Mouse (Mus musculus) megakaryocyte, adult 5-6 weeks (primary cell): ENCODE measurements at regions not wholly inside any gene's neighbourhood (a gene's known extent, or its start where the extent isn't known, plus 50 kb on each side); places are given as distances from the start of the nearest gene placed in this dataset.

Experiments used
- ATAC-seq: 2 replicates; pipeline ENCODE4 v1.8.0; 2016; ENCODE audit warnings: mild to moderate bottlenecking, inconsistent platforms; ENCODE audit not compliant: poor library complexity, severe bottlenecking

- ATAC-seq, result no peak
Measured at GRCm38 (mm10) chr1:138011581-138011980, 163.9 kb downstream of the Ptprc start.

- no peak for ATAC-seq
Measured at GRCm38 (mm10) chr1:138010910-138011477, 164.5 kb downstream of the Ptprc start.

- no peak for ATAC-seq
Measured at GRCm38 (mm10) chr1:138006811-138007210, 168.7 kb downstream of the Ptprc start.

- ATAC-seq, result no peak
Measured at GRCm38 (mm10) chr1:138004319-138004718, 171.2 kb downstream of the Ptprc start.

GRCm38 (mm10) chr1:137999268-137999900 lies 176.1 kb downstream of the Ptprc start:
- peak; percentile 51; the same call in 1 of the 2 replicates for ATAC-seq

GRCm38 (mm10) chr1:137996041-137996440 lies 179.5 kb downstream of the Ptprc start:
- no peak for ATAC-seq

DNA sequence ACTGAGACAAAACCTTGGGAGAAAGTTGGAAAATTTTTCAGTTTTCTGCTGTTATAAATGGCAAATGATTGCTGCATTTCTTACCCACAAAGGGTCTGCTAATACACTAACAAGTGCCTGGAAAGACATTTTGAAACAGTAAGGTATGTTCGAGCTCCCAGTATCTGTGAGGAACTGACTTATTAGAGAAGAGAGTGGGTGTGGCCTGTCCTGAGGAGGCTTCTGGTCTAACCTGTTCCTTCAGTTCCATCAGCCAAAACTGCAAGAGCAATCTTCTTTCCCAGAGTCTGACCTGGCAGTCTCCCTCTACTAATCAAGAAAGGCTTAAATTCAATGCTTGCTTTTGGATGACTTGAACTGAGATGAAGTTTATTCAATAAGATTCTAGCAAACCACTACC lies 183.6 kb downstream of the Ptprc start:
- no peak for ATAC-seq

- no peak for ATAC-seq
Measured at GRCm38 (mm10) chr1:137991412-137991811, 184.1 kb downstream of the Ptprc start.

GRCm38 (mm10) chr1:137973406-137973805 lies 202.1 kb downstream of the Ptprc start:
- no peak for ATAC-seq

GRCm38 (mm10) chr1:137972620-137973350 lies 202.7 kb downstream of the Ptprc start:
- ATAC-seq, result no peak

GRCm38 (mm10) chr1:137966151-137966836 lies 209.2 kb downstream of the Ptprc start:
- ATAC-seq, result no peak

- no peak for ATAC-seq
Measured at GRCm38 (mm10) chr1:137963656-137964055, 211.9 kb downstream of the Ptprc start.

DNA sequence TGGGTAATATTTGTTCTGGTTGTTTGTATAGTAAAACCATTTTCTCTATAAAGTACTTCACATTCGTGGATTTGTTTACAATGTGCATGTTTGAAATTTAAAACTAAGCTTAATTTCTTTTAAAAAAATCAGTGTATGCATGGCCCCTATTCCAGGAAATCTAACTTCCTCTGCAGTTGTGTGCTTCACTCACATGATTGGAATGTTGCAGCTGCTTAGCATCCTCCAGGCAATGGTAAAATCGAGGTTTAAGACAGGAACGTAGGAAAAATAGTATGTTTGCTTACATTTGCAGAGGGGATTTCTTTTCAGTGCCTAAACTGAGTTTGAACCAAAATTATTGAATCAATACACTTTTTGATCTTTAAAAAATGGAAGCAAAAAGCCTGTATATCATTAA lies 217.5 kb downstream of the Ptprc start:
- ATAC-seq, result no peak

DNA sequence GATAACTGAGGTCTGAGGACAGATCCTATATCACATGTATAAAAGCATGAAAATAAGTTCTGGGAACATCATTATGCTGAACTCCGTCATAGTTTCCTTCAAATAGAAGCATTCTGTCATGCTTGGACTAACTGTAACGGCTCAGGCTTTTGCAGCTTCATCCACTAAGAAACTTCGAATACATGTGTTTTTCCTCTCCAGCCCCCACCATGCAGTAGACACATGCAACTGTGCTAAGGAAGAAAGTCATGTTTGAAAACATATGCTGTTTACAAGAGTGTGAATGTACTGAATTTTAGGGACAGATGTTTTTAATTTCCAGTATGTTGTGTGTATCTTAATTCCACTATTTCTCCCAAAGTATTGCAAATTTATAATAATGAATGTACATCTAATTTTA lies 219.5 kb downstream of the Ptprc start:
- no peak for ATAC-seq

DNA sequence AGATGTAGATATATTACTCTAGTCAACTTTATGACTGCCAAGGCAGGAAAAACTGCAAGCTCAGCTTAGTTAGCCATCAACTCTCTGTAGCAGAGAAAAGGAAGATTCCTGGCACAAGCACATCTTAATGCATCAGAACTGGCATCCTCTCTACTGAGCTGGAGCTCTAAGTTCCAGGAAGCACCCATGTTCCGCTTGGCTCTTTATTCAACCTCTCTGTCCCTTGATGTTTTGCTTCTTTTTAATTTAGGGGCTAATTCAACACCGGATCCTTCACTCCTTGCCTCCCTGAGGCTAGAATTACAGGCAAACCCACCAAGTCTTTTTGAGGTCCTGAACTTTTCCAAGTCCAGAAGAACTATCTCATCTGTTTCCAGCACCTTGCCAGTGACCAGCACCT lies 220.4 kb downstream of the Ptprc start:
- no peak for ATAC-seq

- ATAC-seq, result no peak
Measured at GRCm38 (mm10) chr1:137953369-137953768, 222.1 kb downstream of the Ptprc start.

GRCm38 (mm10) chr1:137952777-137953176 lies 222.7 kb downstream of the Ptprc start:
- ATAC-seq, result no peak

GRCm38 (mm10) chr1:137947900-137948299 lies 227.6 kb downstream of the Ptprc start:
- no peak for ATAC-seq

- no peak for ATAC-seq
Measured at GRCm38 (mm10) chr1:137941776-137942522, 233.6 kb downstream of the Ptprc start.

DNA sequence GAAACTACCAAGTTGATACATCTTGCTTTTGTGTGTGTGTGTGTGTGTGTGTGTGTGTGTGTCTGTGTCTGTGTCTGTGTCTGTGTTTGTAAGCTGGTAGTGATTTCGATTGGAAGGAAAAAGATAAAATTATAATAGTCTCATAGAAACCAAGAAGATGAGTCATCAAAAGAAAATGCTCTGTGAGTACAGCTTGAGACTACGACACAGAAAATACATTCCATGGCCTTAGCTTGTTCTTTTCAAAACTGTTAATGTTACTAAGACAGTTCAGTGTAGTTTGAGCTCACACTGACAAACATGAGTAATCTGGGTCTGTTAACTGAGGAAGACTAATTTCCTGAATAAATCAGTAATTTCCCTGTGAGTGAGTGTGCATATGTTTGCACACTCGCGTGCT lies 239.8 kb downstream of the Ptprc start:
- no peak for ATAC-seq

DNA sequence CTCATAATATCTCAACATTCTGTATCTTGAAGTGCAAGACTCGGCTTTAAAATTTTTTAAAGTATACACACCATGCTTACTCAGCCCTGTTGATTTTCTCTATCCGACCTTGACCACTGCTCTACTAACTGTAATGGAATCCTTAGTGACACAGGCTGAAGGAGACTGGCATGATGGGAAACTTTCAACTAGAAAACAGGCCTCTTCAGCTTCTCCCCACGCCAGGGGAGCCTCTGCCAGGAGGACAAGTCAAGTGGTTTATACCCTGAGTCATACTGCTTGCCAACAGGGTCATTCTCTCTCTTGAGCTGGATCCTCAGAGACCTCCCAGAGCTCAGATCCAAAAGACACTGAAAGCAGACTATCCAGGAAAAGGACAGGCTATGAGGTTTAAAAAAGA lies 245.7 kb downstream of the Ptprc start:
- no peak for ATAC-seq
